Mouse (Mus musculus): ENCODE results near the gene Rnf34. TPM values are rescaled to one million over a fixed set of nuclear protein-coding genes. Genes with fewer than 3 reads are reported as not detected.

Rnf34 gene
- total RNA-seq, 4 experiments from 2014 or later: 19.5 to 28.2 (median 20.1) TPM

- peak; percentile 75 to 83 for DNase-seq (ENCODE audit: low spot score in 2 of 2)
Measured at GRCm38 (mm10) chr5:122899777-122900557, 50.1 kb downstream of the Rnf34 start.

DNA sequence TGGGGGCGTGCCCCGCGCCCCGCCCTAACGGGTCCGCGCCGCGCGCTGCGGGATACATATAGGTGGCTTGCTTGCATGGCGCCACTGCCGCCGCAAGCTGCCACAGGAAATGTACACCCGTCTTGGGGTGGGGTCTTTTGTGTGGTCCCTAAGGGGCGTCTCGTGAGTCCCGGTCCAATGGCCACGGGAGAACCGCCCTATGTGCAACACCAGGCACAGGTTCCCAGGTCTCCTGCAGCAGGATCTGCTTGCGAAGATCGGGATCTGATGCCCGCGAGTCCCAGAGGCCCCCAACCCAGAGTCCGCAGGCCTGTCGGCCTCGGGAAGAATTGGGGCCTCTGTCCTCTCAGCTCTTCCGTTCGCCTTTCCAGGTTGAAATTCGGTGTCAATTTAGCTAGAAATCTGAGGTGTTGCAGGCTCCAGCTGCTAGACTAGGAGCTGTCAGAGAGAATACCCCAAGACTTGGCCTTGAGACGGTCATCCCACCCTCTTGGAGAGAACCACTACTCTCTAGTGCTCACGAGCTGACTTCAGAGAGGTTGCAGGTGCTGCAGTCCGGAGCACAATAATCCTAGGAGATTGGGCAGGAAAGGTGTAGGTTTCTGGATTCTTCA is 50.8 kb downstream of the Rnf34 start:
- no peak for DNase-seq (ENCODE audit: low spot score in 2 of 2)

DNA sequence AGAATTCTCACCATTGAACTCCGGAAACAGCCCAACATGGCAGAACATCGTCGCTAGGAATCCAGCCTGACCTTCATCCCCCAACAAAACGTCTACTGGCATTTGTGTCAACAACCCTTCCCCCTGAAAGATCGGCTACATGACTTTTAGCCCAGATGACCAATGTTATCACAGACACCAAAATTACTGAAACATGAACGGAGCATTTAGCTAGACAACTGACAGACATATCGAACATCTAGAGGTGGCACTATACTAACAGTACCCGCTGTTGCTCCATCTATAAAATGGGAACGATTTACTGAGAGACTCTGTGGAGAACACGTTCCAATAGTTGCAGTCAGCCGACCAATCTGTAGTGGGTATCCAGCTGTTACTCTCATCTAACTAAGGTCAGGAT is 51.3 kb downstream of the Rnf34 start:
- DNase-seq (ENCODE audit: low spot score in 2 of 2): no peak

GRCm38 (mm10) chr5:122901666-122902065 is 51.8 kb downstream of the Rnf34 start:
- no peak for DNase-seq (ENCODE audit: low spot score in 2 of 2)

DNA sequence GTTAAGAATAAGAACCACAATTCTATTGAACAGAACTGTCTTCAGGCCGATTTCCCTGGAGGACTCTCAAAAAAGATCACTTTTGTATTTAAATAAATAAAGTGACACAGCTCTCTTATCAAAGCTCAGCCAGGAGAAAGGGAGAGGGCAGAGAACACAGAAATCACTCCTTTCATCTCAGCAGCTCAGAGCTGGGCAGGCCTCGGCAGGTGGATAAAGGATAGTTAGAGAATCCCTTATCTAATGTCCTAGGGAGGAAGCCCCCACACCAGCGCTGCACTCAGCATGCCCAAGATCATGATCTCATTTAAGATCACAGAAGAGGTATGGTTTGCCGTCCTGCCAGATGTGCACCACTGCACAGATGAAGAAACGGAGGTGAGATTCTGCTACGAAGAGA is 52.4 kb downstream of the Rnf34 start:
- DNase-seq (ENCODE audit: low spot score in 2 of 2): no peak

GRCm38 (mm10) chr5:122903165-122903564 is 53.3 kb downstream of the Rnf34 start:
- no peak for DNase-seq (ENCODE audit: low spot score in 2 of 2)

- DNase-seq (ENCODE audit: low spot score in 2 of 2): no peak
Measured at GRCm38 (mm10) chr5:122907182-122907581, 57.3 kb downstream of the Rnf34 start.

GRCm38 (mm10) chr5:122908001-122908400 is 58.2 kb downstream of the Rnf34 start:
- no peak for DNase-seq (ENCODE audit: low spot score in 2 of 2)

- no peak for DNase-seq (ENCODE audit: low spot score in 2 of 2)
Measured at GRCm38 (mm10) chr5:122909481-122909880, 59.6 kb downstream of the Rnf34 start.

DNA sequence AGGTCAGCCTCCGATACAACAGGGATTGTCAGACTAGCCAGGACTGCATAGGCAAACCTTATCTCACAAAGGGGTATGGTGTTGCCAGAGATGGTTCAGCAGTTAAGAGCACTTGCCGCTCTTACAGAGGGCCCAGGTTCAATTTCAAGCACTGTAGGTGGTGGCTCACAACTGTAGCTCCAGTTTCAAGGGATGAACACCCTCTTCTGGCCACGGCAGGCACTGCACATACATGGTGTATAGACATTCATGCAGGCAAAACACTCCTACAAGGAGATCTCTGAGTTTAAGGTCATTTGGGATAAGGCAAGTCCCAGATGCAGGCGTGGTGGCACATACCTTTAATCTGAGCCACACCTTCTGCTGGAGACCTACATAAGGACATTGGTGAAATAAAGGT is 63.0 kb downstream of the Rnf34 start:
- no peak for DNase-seq (ENCODE audit: low spot score in 2 of 2)

GRCm38 (mm10) chr5:122916147-122916546 is 66.3 kb downstream of the Rnf34 start:
- DNase-seq (ENCODE audit: low spot score in 2 of 2): no peak

- no peak for DNase-seq (ENCODE audit: low spot score in 2 of 2)
Measured at GRCm38 (mm10) chr5:122917982-122918711, 68.3 kb downstream of the Rnf34 start.

- DNase-seq (ENCODE audit: low spot score in 2 of 2): no peak
Measured at GRCm38 (mm10) chr5:122920557-122920956, 70.7 kb downstream of the Rnf34 start.

Other genes with a start within 250 kb of the Rnf34 start
- 1 to 10 TPM; 3.4 to 9.1 (median 5.9) TPM for gene Ift81, start 235.5 kb upstream of the Rnf34 start, total RNA-seq (2022)
- 1 to 10 TPM in 2 of 4 experiments, under 1 TPM in 2; 0.92 to 1.5 (median 1.1) TPM for gene P2rx7, start 206.1 kb upstream of the Rnf34 start, total RNA-seq (2022)
- gene P2rx4, start 142.5 kb upstream of the Rnf34 start, total RNA-seq (2022): 1 to 10 TPM; 2.0 to 3.5 (median 2.9) TPM
- 1 to 10 TPM; 2.0 to 3.4 (median 3.1) TPM for gene Camkk2, start 70.6 kb upstream of the Rnf34 start, total RNA-seq (2022)
- gene Anapc5, start 28.7 kb upstream of the Rnf34 start, total RNA-seq (2022): 100 to 1,000 TPM; 504 to 612 (median 591) TPM
- gene Kdm2b, start 139.8 kb downstream of the Rnf34 start, total RNA-seq (2022): 10 to 100 TPM; 11.1 to 15.6 (median 13.1) TPM
- 10 to 100 TPM; 27.8 to 35.0 (median 29.8) TPM for gene Orai1, start 165.0 kb downstream of the Rnf34 start, total RNA-seq (2022)
- not detected for gene Morn3, start 197.0 kb downstream of the Rnf34 start, total RNA-seq (2022)
- 10 to 100 TPM; 15.7 to 18.3 (median 17.0) TPM for gene Tmem120b, start 218.4 kb downstream of the Rnf34 start, total RNA-seq (2022)

Measured in gastrocnemius, adult 8-10 months (tissue).